Mouse (Mus musculus) limb, embryonic 11.5 days (tissue): ENCODE measurements at regions not wholly inside any gene's neighbourhood (a gene's known extent, or its start where the extent isn't known, plus 50 kb on each side); places are given as distances from the start of the nearest gene placed in this dataset.

Experiments used
- ATAC-seq: fragments of 200-750 bp; cut with Nextera tagmentation; 2 replicates; pipeline ENCODE4 v1.8.0; 2017; ENCODE audit warnings: low read depth; ENCODE audit not compliant: insufficient number of reproducible peaks, low FRiP score, low TSS enrichment
- DNase-seq: peaks from one replicate; pipeline ENCODE4 v3.0.0-alpha.2; 2015; ENCODE audit warnings: low spot score
- H3K27ac ChIP-seq: fragments of 300-500 bp; sonication (generic); replicated peaks from 2 replicates; pipeline ENCODE4 v1.5.1; 2014; ENCODE audit warnings: low read depth, mild to moderate bottlenecking, low read length
- H3K27me3 ChIP-seq: fragments of 300-500 bp; sonication (generic); 2 replicates; pipeline ENCODE4 v1.6.1; 2014; ENCODE audit warnings: mild to moderate bottlenecking, low read length, mixed read lengths; ENCODE audit not compliant: control insufficient read depth, insufficient read depth
- H3K36me3 ChIP-seq: fragments of 300-500 bp; sonication (generic); 2 replicates; pipeline ENCODE4 v1.6.1; 2014; ENCODE audit warnings: mild to moderate bottlenecking, low read length, moderate library complexity, mixed read lengths; ENCODE audit not compliant: control insufficient read depth, insufficient read depth
- H3K4me1 ChIP-seq: fragments of 300-500 bp; sonication (generic); 2 replicates; pipeline ENCODE4 v1.6.1; 2014; ENCODE audit warnings: low read length, mixed read lengths; ENCODE audit not compliant: control insufficient read depth, insufficient read depth
- H3K4me2 ChIP-seq: fragments of 300-500 bp; sonication (generic); 2 replicates; pipeline ENCODE4 v1.6.1; 2014; ENCODE audit warnings: low read depth, mild to moderate bottlenecking, moderate library complexity; ENCODE audit not compliant: severe bottlenecking
- H3K4me3 ChIP-seq: fragments of 300-500 bp; sonication (generic); 2 replicates; pipeline ENCODE4 v1.5.1; 2014; ENCODE audit warnings: low read depth, low read length
- H3K9ac ChIP-seq: fragments of 300-500 bp; sonication (generic); 2 replicates; pipeline ENCODE4 v1.6.1; 2014; ENCODE audit warnings: mild to moderate bottlenecking, low read length
- H3K9me3 ChIP-seq: fragments of 300-500 bp; sonication (generic); 2 replicates; pipeline ENCODE4 v1.6.1; 2016; ENCODE audit warnings: low read length; ENCODE audit not compliant: control insufficient read depth
- WGBS: fragments of 180-500 bp; shearing (Covaris S2); extraction: QIAGEN DNeasy Blood & Tissue Kit; methylation state at CpG from one replicate; pipeline ENCODE4 v1.1.7; 2014; 5-methylcytosine and 5-hydroxymethylcytosine counted together

DNA sequence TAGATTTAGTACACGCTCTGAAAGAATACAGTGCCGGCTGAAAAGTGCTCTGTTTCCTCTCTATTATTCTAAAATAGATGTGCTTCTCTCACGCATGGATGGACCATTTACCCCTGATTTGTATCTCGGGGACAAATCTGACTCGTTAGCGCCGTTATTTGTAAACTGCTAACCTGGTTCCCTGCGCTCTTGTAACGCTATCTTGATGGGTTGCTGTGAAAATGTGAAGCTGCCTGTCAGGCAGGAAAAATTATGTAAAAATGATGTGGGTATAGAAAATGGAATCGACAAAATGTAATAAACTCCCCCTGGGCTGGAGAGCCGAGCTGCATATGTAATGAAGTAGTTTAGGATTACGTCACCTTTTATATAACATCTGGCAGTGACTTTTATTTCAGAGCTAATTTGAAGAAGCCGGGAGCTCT is 59.4 kb upstream of the Slc30a5 start:
- H3K9ac ChIP-seq = no peak overlapping the region
- H3K27me3 ChIP-seq = no peaks in the 10 kb centered on the region
- DNase-seq (no peak), ATAC-seq (no peak)
- no peaks in the 10 kb centered on the region for H3K9me3 ChIP-seq
- no peaks in the 10 kb centered on the region for H3K4me1 ChIP-seq
- H3K27ac ChIP-seq = no peak overlapping the region
- H3K4me2 ChIP-seq = no peak overlapping the region
- H3K36me3 ChIP-seq = no peaks in the 10 kb centered on the region
- WGBS = 45% methylated on average over 13 of the region's 13 CpGs
- H3K4me3 ChIP-seq = no peak overlapping the region

DNA sequence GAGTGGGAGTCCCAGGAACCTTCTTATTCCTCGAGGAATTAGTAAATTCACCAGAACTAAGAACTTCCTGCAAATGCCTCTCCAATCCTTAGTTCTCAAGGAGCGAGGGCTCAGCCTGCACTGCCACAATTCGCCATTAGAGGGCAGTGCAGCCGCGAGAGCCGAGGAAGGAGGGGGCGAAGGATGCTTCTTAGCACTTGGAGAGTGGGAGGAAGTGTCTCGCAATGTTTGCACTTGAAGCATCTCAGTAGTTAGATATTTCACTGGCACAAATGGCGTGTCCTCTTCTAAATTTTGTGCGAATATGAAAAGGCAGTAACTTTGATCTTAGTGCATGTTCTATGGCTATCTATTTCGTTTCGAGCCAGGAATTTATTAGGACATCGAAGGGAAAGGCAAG is 59.0 kb upstream of the Slc30a5 start:
- Histone ChIP-seq H3K4me2 (no peak overlapping the region), H3K9me3 (no peaks in the 10 kb centered on the region), H3K36me3 (no peaks in the 10 kb centered on the region), H3K4me1 (no peaks in the 10 kb centered on the region), H3K9ac (no peak overlapping the region), H3K27me3 (no peaks in the 10 kb centered on the region), H3K27ac (no peak overlapping the region), H3K4me3 (no peak overlapping the region)
- DNase-seq = peak; percentile 84
- no peak for ATAC-seq
- 17% methylated on average over 13 of the region's 13 CpGs for WGBS

DNA sequence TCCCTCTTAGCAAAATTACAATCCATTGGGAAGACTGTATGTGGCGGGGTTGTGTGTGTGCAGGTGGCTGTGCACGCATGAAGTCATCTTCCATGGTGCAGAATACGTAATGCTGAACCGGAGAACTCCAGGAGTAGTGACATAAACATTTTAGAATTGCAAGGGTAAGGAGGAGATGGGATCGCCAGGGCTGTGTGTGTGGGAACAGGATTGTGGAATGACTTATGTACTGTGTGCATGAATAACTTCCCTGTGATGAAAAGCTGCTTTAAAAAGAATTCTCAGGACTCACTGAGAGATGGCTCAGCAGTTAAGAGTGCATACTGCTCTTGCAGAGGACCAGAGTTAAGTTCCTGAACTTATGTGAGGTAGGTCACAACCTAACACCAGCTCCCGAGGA is 57.2 kb upstream of the Slc30a5 start:
- H3K36me3 ChIP-seq = no peaks in the 10 kb centered on the region
- ATAC-seq = no peak
- 84% methylated on average over 6 of the region's 6 CpGs for WGBS
- H3K4me1 ChIP-seq = no peaks in the 10 kb centered on the region
- no peak for DNase-seq
- H3K4me2 ChIP-seq = no peak overlapping the region
- H3K9ac ChIP-seq = no peak overlapping the region
- H3K27ac ChIP-seq = no peak overlapping the region
- H3K9me3 ChIP-seq = no peaks in the 10 kb centered on the region
- no peak overlapping the region for H3K4me3 ChIP-seq
- no peaks in the 10 kb centered on the region for H3K27me3 ChIP-seq

DNA sequence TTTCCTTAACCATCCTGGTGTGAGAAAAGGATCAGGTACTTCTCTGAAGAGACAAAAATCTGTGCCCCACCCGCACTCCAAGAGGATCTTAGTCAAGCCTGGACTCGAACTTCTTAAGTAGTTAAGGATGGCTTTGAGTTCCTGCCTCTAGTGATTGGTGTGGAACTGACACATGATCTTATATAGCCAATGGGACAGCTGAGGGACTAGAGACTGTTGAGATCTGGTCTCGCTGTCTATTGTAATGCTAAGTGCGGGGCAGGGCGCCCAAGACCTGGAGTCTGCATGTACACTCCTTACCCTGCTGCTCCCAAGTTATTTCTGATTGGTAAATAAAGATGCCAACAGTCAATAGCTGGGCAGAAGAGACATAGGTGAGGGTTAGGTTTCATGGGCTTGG is 55.3 kb upstream of the Slc30a5 start:
- no peak for ATAC-seq

DNA sequence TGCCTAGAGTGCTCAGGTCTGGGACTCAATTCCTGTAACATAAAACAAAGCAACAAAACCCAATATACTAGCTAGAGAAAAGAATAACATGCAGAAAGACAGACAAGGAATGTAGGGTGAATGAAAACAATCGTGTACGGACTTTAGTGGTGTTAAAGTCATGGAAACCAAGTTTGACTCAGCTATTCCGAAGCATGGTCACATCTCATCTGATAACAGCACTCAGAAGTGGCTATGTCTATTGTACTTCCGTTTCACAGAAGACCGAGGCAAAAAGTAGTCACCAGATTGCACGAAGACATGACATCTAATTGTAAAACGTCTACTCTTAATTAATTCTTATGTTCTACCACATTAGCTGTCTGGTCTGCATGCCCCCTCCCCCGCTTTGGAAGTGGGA is 50.5 kb upstream of the Slc30a5 start:
- no peak overlapping the region for H3K9ac ChIP-seq
- H3K27ac ChIP-seq = no peak overlapping the region
- no peak for DNase-seq
- WGBS = 88% methylated on average over 8 of the region's 8 CpGs
- H3K4me2 ChIP-seq = no peak overlapping the region
- ATAC-seq = no peak
- H3K4me1 ChIP-seq = no peaks in the 10 kb centered on the region
- H3K36me3 ChIP-seq = no peaks in the 10 kb centered on the region
- H3K4me3 ChIP-seq = no peak overlapping the region
- H3K9me3 ChIP-seq = no peaks in the 10 kb centered on the region
- no peaks in the 10 kb centered on the region for H3K27me3 ChIP-seq

More for the DNA sequence above, 55.3 kb upstream of the Slc30a5 start:
- WGBS = 82% methylated on average over 5 of the region's 5 CpGs
- Histone ChIP-seq H3K36me3 (no peaks in the 10 kb centered on the region), H3K9me3 (no peaks in the 10 kb centered on the region), H3K4me1 (no peaks in the 10 kb centered on the region), H3K27me3 (no peaks in the 10 kb centered on the region), H3K4me3 (no peak overlapping the region), H3K9ac (no peak overlapping the region), H3K27ac (no peak overlapping the region), H3K4me2 (no peak overlapping the region)
- no peak for DNase-seq
